Mouse (Mus musculus) midbrain, embryonic 16.5 days (tissue): ENCODE measurements around the gene Cbx5. TPM values are rescaled to one million over a fixed set of nuclear protein-coding genes. Genes with fewer than 3 reads are reported as not detected.

Experiments
- ATAC-seq: fragments of 200-750 bp; cut with Nextera tagmentation; 2 replicates; pipeline ENCODE4 v1.8.0; 2017; ENCODE audit warnings: moderate TSS enrichment
- H3K27ac ChIP-seq: fragments of 300-500 bp; sonication (generic); 2 replicates; pipeline ENCODE4 v1.5.1; 2014; ENCODE audit warnings: mild to moderate bottlenecking, low read length, mixed read lengths
- H3K27me3 ChIP-seq: fragments of 300-500 bp; sonication (generic); 2 replicates; pipeline ENCODE4 v1.6.1; 2014; ENCODE audit warnings: low read depth, low read length, mixed read lengths; ENCODE audit not compliant: control insufficient read depth, insufficient read depth
- H3K36me3 ChIP-seq: fragments of 300-500 bp; sonication (generic); 2 replicates; pipeline ENCODE4 v1.6.1; 2014; ENCODE audit warnings: mild to moderate bottlenecking, low read length, moderate library complexity, mixed read lengths; ENCODE audit not compliant: control insufficient read depth, insufficient read depth
- H3K4me1 ChIP-seq: fragments of 300-500 bp; sonication (generic); 2 replicates; pipeline ENCODE4 v1.6.1; 2014; ENCODE audit warnings: mild to moderate bottlenecking, low read length, mixed read lengths; ENCODE audit not compliant: control insufficient read depth, insufficient read depth
- H3K4me2 ChIP-seq: fragments of 300-500 bp; sonication (generic); 2 replicates; pipeline ENCODE4 v1.6.1; 2014; ENCODE audit warnings: mild to moderate bottlenecking, low read length, mixed read lengths
- H3K4me3 ChIP-seq: fragments of 300-500 bp; sonication (generic); 2 replicates; pipeline ENCODE4 v1.5.1; 2014; ENCODE audit warnings: low read depth, mild to moderate bottlenecking, low read length, moderate library complexity, mixed read lengths
- H3K9ac ChIP-seq: fragments of 300-500 bp; sonication (generic); 2 replicates; pipeline ENCODE4 v1.6.1; 2014; ENCODE audit warnings: low read depth, low read length, mixed read lengths
- H3K9me3 ChIP-seq: fragments of 300-500 bp; sonication (generic); replicated peaks from 2 replicates; pipeline ENCODE4 v1.6.1; 2014; ENCODE audit warnings: mild to moderate bottlenecking, low read length, mixed read lengths; ENCODE audit not compliant: control insufficient read depth, poor library complexity, severe bottlenecking
- WGBS: fragments of 180-500 bp; shearing (Covaris S2); extraction: QIAGEN DNeasy Blood & Tissue Kit; methylation state at CpG from one replicate; pipeline ENCODE4 v1.1.7; 2014; 5-methylcytosine and 5-hydroxymethylcytosine counted together
- polyA plus RNA-seq: library from polyadenylated mRNA; unstranded; fragments of >200 nt; fragmentation: Nextera tagmentation; extraction: Ambion mirVana; gene quantifications from 2 replicates; pipeline ENCODE4 v1.2.1, GENCODE M21; 2015

Gene Cbx5
- polyA plus RNA-seq, 1 experiment from 2014 or later = 139 TPM

DNA sequence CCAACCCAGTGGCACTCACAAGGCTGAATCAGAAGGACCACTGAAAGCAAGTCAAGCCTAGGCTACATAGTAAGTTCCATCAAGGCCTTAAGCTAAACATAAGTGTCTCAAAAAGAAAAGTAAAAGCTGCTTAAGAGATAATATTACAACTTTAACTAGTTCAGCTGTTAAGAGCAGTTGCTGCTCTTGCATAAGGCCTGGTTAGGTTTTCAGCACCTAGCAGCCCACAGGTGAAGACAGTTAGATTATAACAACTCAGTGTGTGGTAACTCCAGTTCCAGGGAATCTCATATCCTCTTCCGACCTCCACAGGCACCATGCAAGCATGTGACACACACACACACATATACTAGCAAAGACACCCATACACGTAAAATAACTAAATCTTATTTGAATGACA is 12.0 kb downstream of the Cbx5 start:
- H3K9me3 ChIP-seq = no peaks in the 10 kb centered on the region
- no peak overlapping the region for H3K4me3 ChIP-seq
- 88% methylated on average over 2 of the region's 2 CpGs for WGBS
- ATAC-seq = no peak
- H3K27ac ChIP-seq = no peak overlapping the region
- no peak overlapping the region for H3K4me2 ChIP-seq
- H3K4me1 ChIP-seq = peaks cover 4% of the 10 kb centered on the region; the same call in 1 of the 2 replicates
- no peaks in the 10 kb centered on the region for H3K27me3 ChIP-seq
- no peak overlapping the region for H3K9ac ChIP-seq
- no peaks in the 10 kb centered on the region for H3K36me3 ChIP-seq

DNA sequence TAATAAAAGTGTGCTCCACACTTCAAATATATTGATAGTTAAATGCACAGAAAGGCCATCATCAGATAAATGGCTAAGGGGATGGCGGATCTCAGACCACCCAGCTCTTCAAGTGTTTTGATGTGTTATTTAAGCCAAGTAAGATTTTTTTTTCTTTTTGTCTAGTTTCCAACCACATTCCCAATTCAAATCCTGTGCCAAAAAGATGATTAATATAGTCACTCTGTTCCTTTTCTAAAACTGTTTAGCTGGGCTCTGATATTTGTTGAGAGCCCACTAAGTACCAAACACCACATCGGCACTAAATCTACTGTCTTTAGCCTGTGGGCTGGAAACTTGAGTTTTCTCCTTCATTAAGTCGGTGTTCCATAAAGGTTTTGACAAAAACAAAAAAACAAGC is 12.6 kb downstream of the Cbx5 start:
- H3K4me1 ChIP-seq = peaks cover 4% of the 10 kb centered on the region; the same call in 1 of the 2 replicates
- H3K9ac ChIP-seq = no peak overlapping the region
- 78% methylated on average over 3 of the region's 3 CpGs for WGBS
- H3K4me3 ChIP-seq = no peak overlapping the region
- ATAC-seq = no peak
- H3K36me3 ChIP-seq = no peaks in the 10 kb centered on the region
- no peak overlapping the region for H3K27ac ChIP-seq
- no peak overlapping the region for H3K4me2 ChIP-seq
- no peaks in the 10 kb centered on the region for H3K27me3 ChIP-seq
- no peaks in the 10 kb centered on the region for H3K9me3 ChIP-seq

DNA sequence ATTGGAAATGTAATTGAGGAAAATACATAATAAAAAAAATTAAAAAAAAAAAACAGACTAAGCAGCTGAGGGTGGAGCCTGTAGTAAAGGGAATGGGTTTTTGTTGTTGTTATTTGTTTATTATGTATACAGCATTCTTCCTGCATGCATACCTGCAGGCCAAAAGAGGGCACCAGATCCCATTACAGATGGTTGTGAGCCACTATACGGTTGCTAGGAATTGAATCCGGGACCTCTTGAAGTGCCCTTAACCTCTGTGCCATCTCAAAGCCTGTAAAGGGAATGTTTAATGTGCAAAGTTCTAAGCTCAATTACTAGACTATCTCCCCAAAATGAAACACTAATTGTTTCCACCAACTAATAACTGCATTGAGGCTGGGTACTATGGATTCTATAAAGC is 15.5 kb downstream of the Cbx5 start:
- H3K27ac ChIP-seq = no peak overlapping the region
- ATAC-seq = no peak
- H3K4me2 ChIP-seq = no peak overlapping the region
- H3K4me1 ChIP-seq = peaks cover 4% of the 10 kb centered on the region; the same call in 1 of the 2 replicates
- H3K27me3 ChIP-seq = no peaks in the 10 kb centered on the region
- no peaks in the 10 kb centered on the region for H3K36me3 ChIP-seq
- H3K4me3 ChIP-seq = no peak overlapping the region
- H3K9ac ChIP-seq = no peak overlapping the region
- WGBS = 80% methylated on average over 2 of the region's 2 CpGs
- H3K9me3 ChIP-seq = no peaks in the 10 kb centered on the region

DNA sequence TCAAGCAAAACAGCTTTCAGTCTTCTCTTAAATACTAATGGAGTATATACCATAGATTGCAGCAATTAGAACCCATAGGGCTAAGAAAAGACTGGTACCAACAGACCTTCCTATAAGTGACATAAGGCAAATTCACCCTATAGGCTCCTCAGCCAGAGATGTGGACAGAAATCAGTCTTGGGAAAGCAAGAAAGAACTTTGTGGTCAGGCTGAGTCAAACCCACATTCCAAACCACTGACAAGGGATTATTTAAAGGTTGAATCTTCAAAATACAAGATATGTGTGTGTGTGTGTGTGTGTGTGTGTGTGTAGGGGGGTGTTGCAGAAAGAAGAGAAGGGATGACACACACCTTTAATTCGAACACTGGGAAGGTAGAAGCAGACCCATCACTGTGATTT is 18.2 kb downstream of the Cbx5 start:
- H3K27me3 ChIP-seq = no peaks in the 10 kb centered on the region
- H3K9ac ChIP-seq = no peak overlapping the region
- peaks cover 2% of the 10 kb centered on the region for H3K4me1 ChIP-seq
- no peak overlapping the region for H3K27ac ChIP-seq
- WGBS = 100% methylated on average over 1 of the region's 1 CpGs
- no peaks in the 10 kb centered on the region for H3K9me3 ChIP-seq
- H3K4me2 ChIP-seq = no peak overlapping the region
- ATAC-seq = no peak
- no peak overlapping the region for H3K4me3 ChIP-seq
- no peaks in the 10 kb centered on the region for H3K36me3 ChIP-seq

DNA sequence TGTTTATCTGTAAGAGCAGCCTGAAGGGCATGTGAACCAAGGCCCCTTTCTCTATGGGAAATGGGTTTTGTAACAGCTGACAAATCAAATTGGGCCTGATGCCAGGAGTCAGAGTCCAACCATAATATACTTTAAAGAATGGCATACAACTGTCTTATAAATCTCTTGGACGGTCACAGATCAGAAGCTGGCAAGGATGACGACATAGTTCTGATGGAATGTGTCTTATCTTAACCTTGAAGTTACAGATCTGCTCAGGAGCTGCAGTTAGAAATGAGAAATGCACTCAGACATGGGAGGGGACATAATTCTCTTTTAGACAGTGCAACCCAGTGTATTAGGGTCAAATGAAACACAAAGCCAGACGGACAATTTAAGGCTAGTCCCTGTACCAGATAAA is 18.8 kb downstream of the Cbx5 start:
- Histone ChIP-seq H3K36me3 (no peaks in the 10 kb centered on the region), H3K9ac (no peak overlapping the region), H3K4me2 (no peak overlapping the region), H3K27ac (no peak overlapping the region), H3K27me3 (no peaks in the 10 kb centered on the region), H3K4me1 (peaks cover 8% of the 10 kb centered on the region), H3K4me3 (no peak overlapping the region), H3K9me3 (no peaks in the 10 kb centered on the region)
- 46% methylated on average over 3 of the region's 3 CpGs for WGBS
- no peak for ATAC-seq

DNA sequence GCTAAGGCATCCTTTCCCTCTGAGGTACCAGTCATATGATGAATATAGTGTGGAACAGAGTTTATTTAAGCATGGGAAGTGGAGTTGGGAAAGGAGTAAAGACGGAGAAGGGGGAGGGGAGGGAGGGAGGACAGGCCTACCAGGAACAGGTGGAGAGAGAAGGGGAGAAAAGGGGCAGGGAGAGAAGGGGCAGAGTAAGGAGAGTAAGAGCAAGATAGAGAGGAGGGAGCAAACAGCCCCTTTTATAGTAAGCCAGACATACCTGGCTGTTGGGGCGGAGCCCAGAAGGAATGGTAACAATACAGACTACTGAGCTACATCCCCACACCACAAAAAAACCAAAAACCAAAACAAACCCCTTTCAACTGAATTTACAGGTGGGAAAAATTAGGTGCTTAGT is 23.6 kb downstream of the Cbx5 start:
- Histone ChIP-seq H3K4me1 (peaks cover 25% of the 10 kb centered on the region), H3K27ac (peak overlapping the region; percentile 84), H3K36me3 (peaks cover 4% of the 10 kb centered on the region; the same call in 1 of the 2 replicates), H3K27me3 (no peaks in the 10 kb centered on the region), H3K4me3 (no peak overlapping the region), H3K4me2 (peak overlapping the region; percentile 59; the same call in 1 of the 2 replicates), H3K9ac (no peak overlapping the region), H3K9me3 (no peaks in the 10 kb centered on the region)
- ATAC-seq = no peak
- WGBS = 35% methylated on average over 2 of the region's 2 CpGs

DNA sequence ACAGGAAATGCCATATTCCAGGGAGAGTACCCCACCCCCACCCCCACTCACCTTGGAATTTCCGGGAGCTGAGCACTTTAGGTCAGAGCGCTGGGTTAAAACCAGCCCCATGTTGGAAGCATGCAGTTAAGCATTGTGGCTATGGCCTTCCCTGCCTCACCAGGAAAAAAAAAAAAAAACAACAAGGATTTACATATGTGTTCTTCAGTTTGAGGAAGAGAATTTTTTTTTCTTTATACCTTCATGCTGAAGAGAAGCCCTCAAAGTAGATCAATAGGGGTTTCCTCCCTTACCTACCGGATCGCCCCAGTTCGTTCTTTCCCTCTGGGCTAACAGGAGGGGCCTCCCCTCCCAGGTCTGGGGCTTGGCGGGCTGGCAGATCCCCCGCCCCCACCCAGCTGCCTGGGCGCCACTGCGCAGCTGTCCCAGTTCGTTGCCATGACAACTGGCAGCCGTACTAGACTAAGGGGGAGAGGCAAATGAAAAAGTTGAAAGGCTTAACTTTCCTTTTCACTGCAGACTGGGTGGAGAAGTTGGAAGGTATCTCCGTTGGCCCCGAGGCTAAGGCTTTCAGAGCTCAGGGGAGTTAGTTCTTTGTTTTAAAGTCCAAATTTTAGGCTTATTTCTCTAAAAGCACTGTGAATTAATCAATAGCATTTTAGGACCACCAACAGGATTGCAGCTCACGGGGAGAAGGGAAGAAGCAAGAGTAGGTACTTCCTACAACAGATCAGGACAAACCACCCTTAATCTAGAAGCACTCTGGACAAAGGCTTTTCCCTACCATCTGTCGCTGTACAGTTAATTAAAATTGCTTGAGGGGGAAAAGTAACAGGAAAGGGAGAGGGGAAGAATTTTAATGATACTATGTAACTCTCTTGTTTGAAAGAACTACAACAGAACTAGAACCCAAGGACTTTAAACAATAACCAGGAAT is 24.4 kb downstream of the Cbx5 start:
- H3K27ac ChIP-seq = peak overlapping the region; percentile 84
- H3K9ac ChIP-seq = peak overlapping the region; percentile 59
- WGBS = 0% methylated on average over 15 of the region's 15 CpGs
- peak overlapping the region; percentile 59 for H3K4me2 ChIP-seq
- no peaks in the 10 kb centered on the region for H3K9me3 ChIP-seq
- peak overlapping the region; percentile 43 for H3K4me3 ChIP-seq
- H3K4me1 ChIP-seq = peaks cover 25% of the 10 kb centered on the region
- H3K36me3 ChIP-seq = peaks cover 9% of the 10 kb centered on the region; the same call in 1 of the 2 replicates
- ATAC-seq = peak; percentile 96
- no peaks in the 10 kb centered on the region for H3K27me3 ChIP-seq

DNA sequence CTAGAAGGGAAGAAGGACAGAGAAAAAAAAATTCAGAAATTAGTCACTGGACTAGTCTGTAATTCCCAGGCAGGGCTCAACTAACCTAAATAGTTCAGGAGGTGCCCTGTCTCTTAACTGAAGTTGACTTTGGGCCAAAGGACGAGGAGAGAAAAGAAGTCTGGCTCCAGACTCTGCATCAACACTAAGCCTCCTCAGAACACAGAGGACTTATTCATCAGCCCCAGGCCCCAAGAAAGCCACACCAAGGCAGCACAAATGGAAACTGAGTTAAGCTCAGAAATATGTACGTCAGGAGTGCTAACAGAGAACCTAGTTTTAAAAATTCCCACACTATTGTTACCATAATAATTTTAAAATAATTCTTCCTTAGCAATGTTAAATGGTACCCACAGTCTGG is 25.5 kb downstream of the Cbx5 start:
- Histone ChIP-seq H3K4me3 (peak overlapping the region; percentile 14), H3K4me1 (peaks cover 25% of the 10 kb centered on the region), H3K36me3 (peaks cover 9% of the 10 kb centered on the region; the same call in 1 of the 2 replicates), H3K27ac (peak overlapping the region; percentile 53), H3K4me2 (peak overlapping the region; percentile 49), H3K9me3 (no peaks in the 10 kb centered on the region), H3K9ac (no peak overlapping the region; the same call in 1 of the 2 replicates), H3K27me3 (no peaks in the 10 kb centered on the region)
- WGBS = 13% methylated on average over 2 of the region's 2 CpGs
- ATAC-seq = no peak

DNA sequence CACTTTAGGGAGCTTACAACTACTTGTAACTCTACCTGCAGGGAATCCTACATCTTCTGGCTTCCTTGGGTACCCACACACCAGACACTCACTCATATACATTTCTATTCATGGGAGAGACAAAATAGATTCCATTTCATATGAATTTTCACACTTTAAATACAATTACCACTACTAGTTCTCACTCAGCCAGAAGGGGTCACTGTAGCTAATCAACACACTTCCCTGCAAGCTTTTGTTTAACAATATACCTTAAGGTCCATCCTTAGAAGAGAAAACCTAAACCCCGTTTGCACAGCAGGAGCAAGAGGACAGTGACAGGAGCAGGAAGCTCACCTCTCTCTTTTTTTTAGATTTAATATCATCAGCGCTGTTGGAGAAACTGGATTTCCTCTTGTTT is 34.5 kb downstream of the Cbx5 start:
- Histone ChIP-seq H3K4me2 (no peak overlapping the region), H3K9ac (no peak overlapping the region), H3K27me3 (no peaks in the 10 kb centered on the region), H3K4me3 (no peak overlapping the region), H3K4me1 (no peaks in the 10 kb centered on the region), H3K9me3 (no peaks in the 10 kb centered on the region), H3K27ac (0 out of 2 replicates have a peak overlapping the region, but pooled peaks have one; percentile 23), H3K36me3 (peaks cover 9% of the 10 kb centered on the region)
- 57% methylated on average over 2 of the region's 2 CpGs for WGBS
- ATAC-seq = no peak
